Mouse (Mus musculus): ENCODE measurements around the gene Actr6. TPM values are rescaled to one million over a fixed set of nuclear protein-coding genes. Genes with fewer than 3 reads are reported as not detected.

Gene Actr6
- total and polyA plus RNA-seq, 2 experiments, result 1.8 to 19.6 TPM

GRCm38 (mm10) chr10:89685391-89686138, 46.5 kb downstream of the Actr6 start:
- 1% methylated on average over 51 of the region's 51 CpGs for WGBS
- Histone ChIP-seq H3K27ac (replicated peaks; ENCODE audit: insufficient read depth, low read depth, low read length) (peak overlapping the region; percentile 95), H3K79me2 (ENCODE audit: control insufficient read depth, insufficient read depth, low read length) (peaks cover 36% of the 10 kb centered on the region), H3K36me3 (ENCODE audit: control insufficient read depth, insufficient read depth, low read length) (no peaks in the 10 kb centered on the region), H3K27me3 (ENCODE audit: control insufficient read depth, insufficient read depth, low read length) (no peaks in the 10 kb centered on the region), H3K4me1 (ENCODE audit: control insufficient read depth, insufficient read depth, low read length) (peaks cover 8% of the 10 kb centered on the region), H3K4me3 (ENCODE audit: insufficient read depth, low read depth, low read length) (peak overlapping the region; percentile 94), H3K9ac (ENCODE audit: low read depth, low read length) (peak overlapping the region; percentile 95)
- no peak for TF ChIP-seq CTCF (IDR thresholded peaks at IDR 0.05; ENCODE audit: low read depth, low read length)
- no peak for TF ChIP-seq POLR2A (IDR thresholded peaks at IDR 0.05; ENCODE audit: extremely low read depth, insufficient read depth, low read length)
- DNase-seq (ENCODE audit: extremely low read depth, low read depth, low spot score), result peak; percentile 27

- H3K4me1 ChIP-seq (ENCODE audit: control insufficient read depth, insufficient read depth, low read length), result peaks cover 8% of the 10 kb centered on the region
- H3K79me2 ChIP-seq (ENCODE audit: control insufficient read depth, insufficient read depth, low read length), result peaks cover 44% of the 10 kb centered on the region
- DNase-seq (ENCODE audit: extremely low read depth, low read depth, low spot score), result no peak
- H3K27me3 ChIP-seq (ENCODE audit: control insufficient read depth, insufficient read depth, low read length), result no peaks in the 10 kb centered on the region
- H3K27ac ChIP-seq (replicated peaks; ENCODE audit: insufficient read depth, low read depth, low read length), result no peak overlapping the region
- no peak overlapping the region for H3K9ac ChIP-seq (ENCODE audit: low read depth, low read length)
- peaks cover 3% of the 10 kb centered on the region; the same call in 1 of the 2 replicates for H3K36me3 ChIP-seq (ENCODE audit: control insufficient read depth, insufficient read depth, low read length)
- WGBS, result 86% methylated on average over 10 of the region's 10 CpGs
- TF ChIP-seq CTCF (IDR thresholded peaks at IDR 0.05; ENCODE audit: low read depth, low read length), result no peak
- no peak overlapping the region for H3K4me3 ChIP-seq (ENCODE audit: insufficient read depth, low read depth, low read length)
These were observed 49.1 kb downstream of the Actr6 start for GRCm38 (mm10) chr10:89682961-89683360.

- peaks cover 4% of the 10 kb centered on the region; the same call in 1 of the 2 replicates for H3K36me3 ChIP-seq (ENCODE audit: control insufficient read depth, insufficient read depth, low read length)
- no peak overlapping the region for H3K27ac ChIP-seq (replicated peaks; ENCODE audit: insufficient read depth, low read depth, low read length)
- peaks cover 8% of the 10 kb centered on the region for H3K4me1 ChIP-seq (ENCODE audit: control insufficient read depth, insufficient read depth, low read length)
- no peak overlapping the region for H3K4me3 ChIP-seq (ENCODE audit: insufficient read depth, low read depth, low read length)
- no peak overlapping the region for H3K9ac ChIP-seq (ENCODE audit: low read depth, low read length)
- DNase-seq (ENCODE audit: extremely low read depth, low read depth, low spot score), result peak; percentile 43
- 9% methylated on average over 1 of the region's 1 CpGs for WGBS
- TF ChIP-seq POLR2A (IDR thresholded peaks at IDR 0.05; ENCODE audit: extremely low read depth, insufficient read depth, low read length) (no peak), CTCF (IDR thresholded peaks at IDR 0.05; ENCODE audit: low read depth, low read length) (no peak)
- no peaks in the 10 kb centered on the region for H3K27me3 ChIP-seq (ENCODE audit: control insufficient read depth, insufficient read depth, low read length)
- peaks cover 49% of the 10 kb centered on the region for H3K79me2 ChIP-seq (ENCODE audit: control insufficient read depth, insufficient read depth, low read length)
These were observed 49.9 kb downstream of the Actr6 start for GRCm38 (mm10) chr10:89682157-89682556.

GRCm38 (mm10) chr10:89681706-89682105, 50.4 kb downstream of the Actr6 start:
- Histone ChIP-seq H3K4me3 (ENCODE audit: insufficient read depth, low read depth, low read length) (no peak overlapping the region), H3K79me2 (ENCODE audit: control insufficient read depth, insufficient read depth, low read length) (peaks cover 50% of the 10 kb centered on the region), H3K4me1 (ENCODE audit: control insufficient read depth, insufficient read depth, low read length) (peaks cover 8% of the 10 kb centered on the region), H3K36me3 (ENCODE audit: control insufficient read depth, insufficient read depth, low read length) (peaks cover 4% of the 10 kb centered on the region; the same call in 1 of the 2 replicates), H3K9ac (ENCODE audit: low read depth, low read length) (no peak overlapping the region), H3K27ac (replicated peaks; ENCODE audit: insufficient read depth, low read depth, low read length) (no peak overlapping the region), H3K27me3 (ENCODE audit: control insufficient read depth, insufficient read depth, low read length) (no peaks in the 10 kb centered on the region)
- no peak for DNase-seq (ENCODE audit: extremely low read depth, low read depth, low spot score)
- 49% methylated on average over 4 of the region's 4 CpGs for WGBS
- TF ChIP-seq CTCF (IDR thresholded peaks at IDR 0.05; ENCODE audit: low read depth, low read length), result no peak
- no peak for TF ChIP-seq POLR2A (IDR thresholded peaks at IDR 0.05; ENCODE audit: extremely low read depth, insufficient read depth, low read length)

DNA sequence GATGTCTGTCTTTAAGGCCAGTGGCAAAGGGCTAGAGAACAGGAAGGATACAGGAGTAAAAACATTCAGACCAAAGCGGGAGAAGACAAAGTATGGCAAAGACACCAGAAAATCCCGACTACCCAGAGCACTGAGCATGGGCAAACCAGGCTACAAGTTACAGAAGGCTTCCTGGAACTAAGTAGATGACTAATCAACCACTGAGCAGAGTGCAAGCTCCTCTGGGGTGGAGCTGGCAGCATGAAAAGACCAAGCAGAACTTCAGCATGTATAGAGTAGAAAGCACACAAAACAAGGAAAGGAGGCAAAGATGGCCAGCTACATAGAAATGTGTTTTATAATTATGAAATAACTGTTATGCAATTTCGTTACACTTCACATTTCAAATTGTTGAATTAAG, 51.6 kb downstream of the Actr6 start:
- TF ChIP-seq CTCF (IDR thresholded peaks at IDR 0.05; ENCODE audit: low read depth, low read length), result no peak
- TF ChIP-seq POLR2A (IDR thresholded peaks at IDR 0.05; ENCODE audit: extremely low read depth, insufficient read depth, low read length), result no peak
- no peak overlapping the region for H3K27ac ChIP-seq (replicated peaks; ENCODE audit: insufficient read depth, low read depth, low read length)
- no peak overlapping the region for H3K4me3 ChIP-seq (ENCODE audit: insufficient read depth, low read depth, low read length)
- no peak overlapping the region for H3K9ac ChIP-seq (ENCODE audit: low read depth, low read length)
- H3K36me3 ChIP-seq (ENCODE audit: control insufficient read depth, insufficient read depth, low read length), result peaks cover 4% of the 10 kb centered on the region; the same call in 1 of the 2 replicates
- no peaks in the 10 kb centered on the region for H3K27me3 ChIP-seq (ENCODE audit: control insufficient read depth, insufficient read depth, low read length)
- peaks cover 48% of the 10 kb centered on the region for H3K79me2 ChIP-seq (ENCODE audit: control insufficient read depth, insufficient read depth, low read length)
- peaks cover 8% of the 10 kb centered on the region for H3K4me1 ChIP-seq (ENCODE audit: control insufficient read depth, insufficient read depth, low read length)
- 49% methylated on average over 3 of the region's 3 CpGs for WGBS
- no peak for DNase-seq (ENCODE audit: extremely low read depth, low read depth, low spot score)

DNA sequence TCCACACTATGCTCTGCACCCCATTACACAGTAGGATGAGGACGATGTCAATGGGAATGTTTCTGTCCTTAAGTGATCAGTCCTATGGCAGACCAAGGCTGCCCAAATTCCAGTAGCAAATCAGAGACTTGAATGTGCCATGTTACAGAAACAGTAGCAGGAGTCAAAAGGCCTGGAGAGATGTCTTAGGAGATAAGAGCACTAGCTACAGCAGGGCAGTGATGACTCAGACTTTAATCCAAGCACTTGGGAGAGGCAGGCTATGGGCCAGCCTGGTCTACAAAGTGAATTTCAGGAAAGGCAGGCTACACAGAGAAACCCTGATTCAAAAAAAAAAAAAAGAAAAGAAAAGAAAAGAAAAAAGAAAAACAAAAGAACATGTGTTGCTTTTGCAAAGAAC, 52.6 kb downstream of the Actr6 start:
- Histone ChIP-seq H3K9ac (ENCODE audit: low read depth, low read length) (no peak overlapping the region), H3K79me2 (ENCODE audit: control insufficient read depth, insufficient read depth, low read length) (peaks cover 43% of the 10 kb centered on the region), H3K27ac (replicated peaks; ENCODE audit: insufficient read depth, low read depth, low read length) (no peak overlapping the region), H3K4me3 (ENCODE audit: insufficient read depth, low read depth, low read length) (no peak overlapping the region), H3K36me3 (ENCODE audit: control insufficient read depth, insufficient read depth, low read length) (peaks cover 6% of the 10 kb centered on the region; the same call in 1 of the 2 replicates), H3K4me1 (ENCODE audit: control insufficient read depth, insufficient read depth, low read length) (peaks cover 8% of the 10 kb centered on the region), H3K27me3 (ENCODE audit: control insufficient read depth, insufficient read depth, low read length) (no peaks in the 10 kb centered on the region)
- DNase-seq (ENCODE audit: extremely low read depth, low read depth, low spot score), result no peak
- 87% methylated on average over 1 of the region's 1 CpGs for WGBS
- TF ChIP-seq CTCF (IDR thresholded peaks at IDR 0.05; ENCODE audit: low read depth, low read length) (no peak), POLR2A (IDR thresholded peaks at IDR 0.05; ENCODE audit: extremely low read depth, insufficient read depth, low read length) (no peak)

All from liver, adult 2 months (tissue).